Mouse (Mus musculus) forebrain, embryonic 14.5 days (tissue): ENCODE measurements at regions not wholly inside any gene's neighbourhood (a gene's known extent, or its start where the extent isn't known, plus 50 kb on each side); places are given as distances from the start of the nearest gene placed in this dataset.

Experiments
- ATAC-seq: fragments of 200-750 bp; cut with Nextera tagmentation; 2 replicates; pipeline ENCODE4 v1.8.0; 2017; ENCODE audit warnings: mild to moderate bottlenecking, moderate library complexity
- DNase-seq: peaks from one replicate; pipeline ENCODE4 v3.0.0-alpha.2; 2015; ENCODE audit warnings: low spot score
- H3K27ac ChIP-seq: fragments of 300-500 bp; sonication (generic); 2 replicates; pipeline ENCODE4 v1.5.1; 2014; ENCODE audit warnings: low read depth, mild to moderate bottlenecking, control low read depth, low read length, moderate library complexity
- H3K27me3 ChIP-seq: fragments of 300-500 bp; sonication (generic); replicated peaks from 2 replicates; pipeline ENCODE4 v1.6.1; 2014; ENCODE audit warnings: low read length, control low read depth, mixed read lengths; ENCODE audit not compliant: control insufficient read depth, insufficient read depth
- H3K36me3 ChIP-seq: fragments of 300-500 bp; sonication (generic); 2 replicates; pipeline ENCODE4 v1.6.1; 2014; ENCODE audit warnings: low read length, control low read depth; ENCODE audit not compliant: control insufficient read depth, insufficient read depth
- H3K4me1 ChIP-seq: fragments of 300-500 bp; sonication (generic); 2 replicates; pipeline ENCODE4 v1.6.1; 2014; ENCODE audit warnings: antibody characterized with exemption, low read length, control low read depth; ENCODE audit not compliant: control insufficient read depth, insufficient read depth
- H3K4me2 ChIP-seq: fragments of 300-500 bp; sonication (generic); 2 replicates; pipeline ENCODE4 v1.6.1; 2014; ENCODE audit warnings: mild to moderate bottlenecking, control low read depth, low read length
- H3K4me3 ChIP-seq: fragments of 300-500 bp; sonication (generic); 2 replicates; pipeline ENCODE4 v1.5.1; 2014; ENCODE audit warnings: low read depth, low read length, control low read depth
- H3K9ac ChIP-seq: fragments of 300-500 bp; sonication (generic); 2 replicates; pipeline ENCODE4 v1.6.1; 2014; ENCODE audit warnings: mild to moderate bottlenecking, low read length, control low read depth, moderate library complexity
- H3K9me3 ChIP-seq: fragments of 300-500 bp; sonication (generic); replicated peaks from 2 replicates; pipeline ENCODE4 v1.6.1; 2016; ENCODE audit warnings: low read length, control low read depth, mixed read lengths; ENCODE audit not compliant: control insufficient read depth
- WGBS: fragments of 180-500 bp; shearing (Covaris S2); extraction: QIAGEN DNeasy Blood & Tissue Kit; methylation state at CpG from one replicate; pipeline ENCODE4 v1.1.7; 2014; 5-methylcytosine and 5-hydroxymethylcytosine counted together

DNA sequence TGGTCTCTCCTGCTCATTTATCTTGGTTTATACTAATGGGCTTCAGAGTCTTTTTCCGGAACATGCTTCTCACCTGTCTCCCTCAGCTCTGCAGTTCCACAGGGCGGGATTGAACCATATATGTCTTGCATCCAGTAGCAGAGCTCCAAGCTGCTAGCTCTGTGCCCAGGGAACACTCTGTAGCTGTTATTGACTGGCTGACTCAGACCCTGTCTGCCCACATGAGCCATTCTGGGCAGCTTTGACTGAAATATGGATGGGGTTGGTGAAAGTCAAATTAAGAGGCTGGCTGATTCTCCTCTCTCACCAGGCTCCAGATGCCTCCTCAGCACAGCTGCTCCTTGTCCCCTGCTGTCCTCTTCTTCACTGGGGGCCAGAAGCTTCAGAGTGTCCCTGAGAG lies 81.4 kb upstream of the Irf2bp2 start:
- no peaks in the 10 kb centered on the region for H3K36me3 ChIP-seq
- no peak overlapping the region for H3K4me2 ChIP-seq
- WGBS: 95% methylated on average over 2 of the region's 2 CpGs
- H3K27ac ChIP-seq: no peak overlapping the region
- DNase-seq: no peak
- H3K4me1 ChIP-seq: peaks cover 9% of the 10 kb centered on the region
- no peaks in the 10 kb centered on the region for H3K27me3 ChIP-seq
- H3K4me3 ChIP-seq: no peak overlapping the region
- ATAC-seq: no peak
- H3K9ac ChIP-seq: no peak overlapping the region
- H3K9me3 ChIP-seq: no peaks in the 10 kb centered on the region

DNA sequence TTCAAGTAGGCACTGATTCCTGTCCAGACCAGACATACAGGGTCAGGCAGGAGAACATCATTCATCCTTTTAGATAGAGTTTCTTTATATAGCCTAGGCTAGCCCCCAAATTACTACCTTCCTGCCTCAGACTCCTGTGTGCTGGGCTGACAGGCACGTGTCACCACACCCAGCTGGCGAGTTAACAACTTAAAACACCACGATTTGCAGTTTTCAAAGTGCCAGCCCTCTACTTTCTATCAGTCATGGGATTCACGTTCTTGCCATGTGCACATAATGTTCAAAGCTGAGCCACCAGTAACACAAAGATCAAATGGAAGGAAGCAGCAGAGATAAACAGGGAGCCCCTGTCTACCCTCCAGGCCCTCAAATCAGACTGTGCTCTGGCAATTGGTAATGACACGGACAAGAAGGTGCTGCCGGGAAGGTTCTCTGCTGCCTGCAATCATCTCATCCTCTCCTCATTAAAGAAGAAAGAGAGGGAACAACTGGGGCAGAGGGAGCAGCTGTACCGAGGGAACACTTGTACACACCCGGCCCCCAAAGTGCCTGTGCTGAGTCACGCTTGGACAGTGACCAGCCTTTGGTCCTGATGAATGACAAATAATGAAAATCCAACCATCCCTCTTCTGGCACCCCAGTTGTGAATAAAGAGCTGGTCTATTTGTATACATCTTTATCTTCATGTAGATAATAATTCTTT lies 79.4 kb upstream of the Irf2bp2 start:
- Histone ChIP-seq H3K9ac (no peak overlapping the region), H3K27me3 (no peaks in the 10 kb centered on the region), H3K9me3 (no peaks in the 10 kb centered on the region), H3K4me3 (no peak overlapping the region), H3K27ac (no peak overlapping the region), H3K4me2 (no peak overlapping the region), H3K4me1 (peaks cover 14% of the 10 kb centered on the region), H3K36me3 (no peaks in the 10 kb centered on the region)
- WGBS: 72% methylated on average over 9 of the region's 9 CpGs
- DNase-seq (no peak), ATAC-seq (no peak)

- WGBS: 93% methylated on average over 11 of the region's 11 CpGs
- no peak for DNase-seq
- Histone ChIP-seq H3K36me3 (no peaks in the 10 kb centered on the region), H3K9me3 (no peaks in the 10 kb centered on the region), H3K4me3 (no peak overlapping the region), H3K4me1 (peaks cover 22% of the 10 kb centered on the region), H3K27me3 (no peaks in the 10 kb centered on the region), H3K27ac (no peak overlapping the region), H3K4me2 (no peak overlapping the region), H3K9ac (no peak overlapping the region)
- ATAC-seq: no peak
These were observed 77.8 kb upstream of the Irf2bp2 start for GRCm38 (mm10) chr8:126671594-126671993.

DNA sequence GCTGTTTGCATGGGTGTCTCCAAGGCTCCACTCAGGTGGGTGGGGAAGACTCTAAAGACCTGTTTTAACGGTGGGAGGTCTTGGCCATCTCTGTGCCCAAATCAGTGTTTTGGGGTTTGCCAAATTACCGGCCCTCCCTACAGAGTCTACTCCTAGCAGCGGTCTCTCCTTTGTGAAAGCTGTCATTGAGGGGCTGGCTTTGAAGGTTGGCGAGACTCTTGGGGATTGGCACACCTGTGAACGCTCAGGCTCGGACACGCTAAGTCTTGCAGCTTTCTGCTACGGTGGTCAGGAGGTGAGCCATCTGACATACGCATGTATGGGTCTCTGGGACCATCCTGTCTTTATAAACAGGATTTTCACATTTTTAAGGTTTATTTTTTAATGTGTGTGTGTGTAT lies 76.1 kb upstream of the Irf2bp2 start:
- 86% methylated on average over 9 of the region's 9 CpGs for WGBS
- ATAC-seq: no peak

DNA sequence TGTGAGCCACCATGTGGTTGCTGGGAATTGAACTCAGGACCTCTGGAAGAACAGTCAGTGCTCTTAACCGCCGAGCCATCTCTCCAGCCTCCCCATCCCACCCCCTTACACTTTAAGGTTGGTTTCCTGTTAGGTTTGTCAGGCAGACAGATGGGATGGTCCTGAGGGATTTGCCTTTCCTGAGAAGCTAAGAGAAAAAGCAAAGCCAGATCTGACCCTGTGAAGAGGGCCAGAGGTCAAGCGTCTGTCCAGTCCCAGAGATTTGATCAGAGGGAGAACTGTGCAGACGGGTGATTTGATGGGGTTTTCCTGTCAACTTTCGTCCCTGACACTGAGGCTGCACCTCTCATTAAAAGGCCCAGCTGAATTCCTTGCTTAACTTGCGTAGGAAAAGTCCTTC lies 75.4 kb upstream of the Irf2bp2 start:
- no peak for DNase-seq
- Histone ChIP-seq H3K9me3 (no peaks in the 10 kb centered on the region), H3K4me1 (peaks cover 40% of the 10 kb centered on the region), H3K4me2 (no peak overlapping the region), H3K27me3 (no peaks in the 10 kb centered on the region), H3K36me3 (no peaks in the 10 kb centered on the region), H3K27ac (0 out of 2 replicates have a peak overlapping the region, but pooled peaks have one; percentile 99), H3K4me3 (no peak overlapping the region), H3K9ac (no peak overlapping the region)
- no peak for ATAC-seq
- 89% methylated on average over 6 of the region's 6 CpGs for WGBS

More for the DNA sequence above, 76.1 kb upstream of the Irf2bp2 start:
- H3K27ac ChIP-seq: no peak overlapping the region
- no peak overlapping the region for H3K9ac ChIP-seq
- no peaks in the 10 kb centered on the region for H3K36me3 ChIP-seq
- no peaks in the 10 kb centered on the region for H3K9me3 ChIP-seq
- peaks cover 33% of the 10 kb centered on the region for H3K4me1 ChIP-seq
- H3K4me3 ChIP-seq: no peak overlapping the region
- DNase-seq: no peak
- H3K4me2 ChIP-seq: no peak overlapping the region
- no peaks in the 10 kb centered on the region for H3K27me3 ChIP-seq

- no peaks in the 10 kb centered on the region for H3K36me3 ChIP-seq
- ATAC-seq (no peak), DNase-seq (no peak)
- no peak overlapping the region for H3K4me2 ChIP-seq
- H3K4me1 ChIP-seq: peaks cover 46% of the 10 kb centered on the region
- WGBS: 59% methylated on average over 5 of the region's 5 CpGs
- no peaks in the 10 kb centered on the region for H3K27me3 ChIP-seq
- no peaks in the 10 kb centered on the region for H3K9me3 ChIP-seq
- H3K4me3 ChIP-seq: no peak overlapping the region
- peak overlapping the region; percentile 99 for H3K27ac ChIP-seq
- H3K9ac ChIP-seq: 0 out of 2 replicates have a peak overlapping the region, but pooled peaks have one; percentile 1
These were observed 74.9 kb upstream of the Irf2bp2 start for GRCm38 (mm10) chr8:126668657-126669025.

- ATAC-seq: peak; percentile 43
- H3K9me3 ChIP-seq: no peaks in the 10 kb centered on the region
- no peak overlapping the region for H3K4me3 ChIP-seq
- H3K9ac ChIP-seq: peak overlapping the region; percentile 56
- DNase-seq: peak; percentile 95
- H3K36me3 ChIP-seq: no peaks in the 10 kb centered on the region
- WGBS: 33% methylated on average over 16 of the region's 16 CpGs
- peaks cover 52% of the 10 kb centered on the region for H3K4me1 ChIP-seq
- H3K27me3 ChIP-seq: no peaks in the 10 kb centered on the region
- peak overlapping the region; percentile 99 for H3K27ac ChIP-seq
- peak overlapping the region; percentile 27; the same call in 1 of the 2 replicates for H3K4me2 ChIP-seq
These were observed 74.2 kb upstream of the Irf2bp2 start for GRCm38 (mm10) chr8:126667721-126668656.

DNA sequence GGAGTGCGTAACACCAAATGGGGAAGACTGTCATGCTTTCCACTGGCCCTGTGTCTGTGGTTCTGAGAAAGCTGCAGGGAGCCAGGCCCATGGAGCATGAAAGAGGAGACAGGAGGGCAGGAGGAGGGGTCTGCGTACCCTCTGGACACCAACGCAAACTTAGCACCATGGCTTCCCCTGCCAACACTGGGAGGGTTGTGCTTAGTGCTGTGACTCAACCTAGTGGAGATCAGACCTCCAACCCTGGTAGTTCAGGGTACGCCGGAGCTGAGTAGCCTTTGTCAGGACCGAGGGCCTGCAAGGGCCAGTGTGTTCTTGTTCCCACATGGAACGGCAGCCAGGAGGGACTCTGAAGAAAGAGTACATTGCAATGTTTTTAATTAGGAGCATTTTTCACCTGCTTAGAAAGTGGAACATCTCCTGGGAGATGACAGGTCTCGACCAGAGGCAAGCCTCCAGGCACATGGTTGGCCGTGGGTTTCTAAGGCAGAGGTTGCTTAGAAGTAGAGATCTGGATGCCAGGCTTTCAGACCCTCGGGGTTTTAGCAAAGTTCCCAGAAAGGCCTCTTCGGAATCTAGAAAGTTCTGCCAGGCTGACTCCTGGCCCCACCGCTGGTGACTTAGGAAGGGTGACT lies 73.4 kb upstream of the Irf2bp2 start:
- Histone ChIP-seq H3K4me2 (peak overlapping the region; percentile 27), H3K9me3 (no peaks in the 10 kb centered on the region), H3K27me3 (no peaks in the 10 kb centered on the region), H3K27ac (peak overlapping the region; percentile 99), H3K9ac (peak overlapping the region; percentile 56), H3K36me3 (no peaks in the 10 kb centered on the region), H3K4me3 (no peak overlapping the region), H3K4me1 (peaks cover 60% of the 10 kb centered on the region)
- 28% methylated on average over 12 of the region's 12 CpGs for WGBS
- ATAC-seq: peak; percentile 2; the same call in 1 of the 2 replicates
- DNase-seq: no peak
